In genomic region chr1:87639724-87640123, GRCm38 (mm10) we compare ENCODE assay signal across 10 mouse cellular contexts. TPM values are rescaled to one million over a fixed set of nuclear protein-coding genes. Genes with fewer than 3 reads are reported as not detected.
A peak's percentile ranks its signal among the peaks of the same experiment; 100 is the strongest.
DNase-seq lines count a peak whose midpoint lies in the region; ATAC-seq and TF ChIP-seq lines count a peak whose summit lies in the region.
"Had no signal": no experiment of that assay in that cellular context is flagged by ENCODE, and none has a peak within 500 bp of the region (broad histone marks: within the 10 kb centered on the region; RNA-seq: fewer than 3 reads in every experiment).

No protein-coding gene starts in this region.

- H3K4me1 ChIP-seq in liver, adult 2 months (ENCODE audit: control insufficient read depth, insufficient read depth, low read length), result 0 out of 2 replicates have a peak, but pooled peaks cover 2% of the 10 kb centered on the region
- H3K4me1 ChIP-seq in embryonic facial prominence, embryonic 15.5 days, result no peaks in the 10 kb centered on the region
- H3K4me1 ChIP-seq in intestine, postnatal 0 days (replicated peaks; ENCODE audit: control insufficient read depth, insufficient read depth, low read length), result no peaks in the 10 kb centered on the region
- H3K4me1 ChIP-seq: forebrain, embryonic 15.5 days; neural tube, embryonic 12.5 days had no signal

- no peaks in the 10 kb centered on the region for H3K9me3 ChIP-seq in embryonic facial prominence, embryonic 15.5 days (replicated peaks)
- no peaks in the 10 kb centered on the region for H3K9me3 ChIP-seq in intestine, postnatal 0 days (ENCODE audit: control insufficient read depth)
- H3K9me3 ChIP-seq: forebrain, embryonic 15.5 days; neural tube, embryonic 12.5 days had no signal

- no peak overlapping the region for H3K4me3 ChIP-seq in liver, adult 2 months (ENCODE audit: insufficient read depth, low read depth, low read length)
- no peak overlapping the region for H3K4me3 ChIP-seq in embryonic facial prominence, embryonic 15.5 days (replicated peaks)
- H3K4me3 ChIP-seq in intestine, postnatal 0 days (ENCODE audit: low read depth, low read length), result no peak overlapping the region
- H3K4me3 ChIP-seq: forebrain, embryonic 15.5 days; neural tube, embryonic 12.5 days had no signal

- H3K79me2 ChIP-seq in liver, adult 2 months (ENCODE audit: control insufficient read depth, insufficient read depth, low read length), result no peaks in the 10 kb centered on the region

- WGBS in liver, adult 2 months, result 74% methylated on average over 8 of the region's 8 CpGs
- 73% methylated on average over 8 of the region's 8 CpGs for whole genome bisulfite sequencing in embryonic facial prominence, embryonic 15.5 days
- WGBS in intestine, postnatal 0 days, result 69% methylated on average over 8 of the region's 8 CpGs

- no peaks in the 10 kb centered on the region for H3K36me3 ChIP-seq in liver, adult 2 months (ENCODE audit: control insufficient read depth, insufficient read depth, low read length)
- no peaks in the 10 kb centered on the region for H3K36me3 ChIP-seq in embryonic facial prominence, embryonic 15.5 days
- H3K36me3 ChIP-seq in intestine, postnatal 0 days (ENCODE audit: control insufficient read depth, insufficient read depth), result no peaks in the 10 kb centered on the region
- H3K36me3 ChIP-seq: forebrain, embryonic 15.5 days; neural tube, embryonic 12.5 days had no signal

- H3K27me3 ChIP-seq in liver, adult 2 months (ENCODE audit: control insufficient read depth, insufficient read depth, low read length), result 0 out of 2 replicates have a peak, but pooled peaks cover 2% of the 10 kb centered on the region
- no peaks in the 10 kb centered on the region for H3K27me3 ChIP-seq in embryonic facial prominence, embryonic 15.5 days
- H3K27me3 ChIP-seq in intestine, postnatal 0 days (replicated peaks; ENCODE audit: control insufficient read depth, insufficient read depth, low read length), result no peaks in the 10 kb centered on the region
- H3K27me3 ChIP-seq: forebrain, embryonic 15.5 days; neural tube, embryonic 12.5 days had no signal

- peak overlapping the region; percentile 77 for H3K27ac ChIP-seq in liver, adult 2 months (replicated peaks; ENCODE audit: insufficient read depth, low read depth, low read length)
- H3K27ac ChIP-seq in embryonic facial prominence, embryonic 15.5 days (replicated peaks), result peak overlapping the region; percentile 35; the same call in 1 of the 2 replicates
- peak overlapping the region; percentile 21; the same call in 1 of the 2 replicates for H3K27ac ChIP-seq in intestine, postnatal 0 days (ENCODE audit: low read depth, low read length)
- H3K27ac ChIP-seq: forebrain, embryonic 15.5 days; neural tube, embryonic 12.5 days had no signal

- no peak for DNase-seq in liver, adult 2 months (ENCODE audit: extremely low read depth, low read depth, low spot score)
- no peak for DNase-seq in liver
- peak; percentile 41 for DNase-seq in lung, postnatal 14 days
- no peak for DNase-seq in spleen, postnatal 4 days (ENCODE audit: low spot score in 2 of 2)
- DNase-seq in testis, postnatal 14 days (ENCODE audit: low spot score), result no peak
- no peak for DNase-seq in left cerebral cortex, adult 8-10 months (ENCODE audit: low spot score in 2 of 2)

- ATAC-seq in embryonic facial prominence, embryonic 15.5 days (ENCODE audit: insufficient number of reproducible peaks, low FRiP score, low TSS enrichment, low read depth), result no peak
- ATAC-seq in intestine, postnatal 0 days, result no peak
- ATAC-seq: forebrain, embryonic 15.5 days had no signal

- H3K9ac ChIP-seq in liver, adult 2 months (ENCODE audit: low read depth, low read length), result no peak overlapping the region; the same call in 1 of the 2 replicates
- H3K9ac ChIP-seq in embryonic facial prominence, embryonic 15.5 days, result no peak overlapping the region
- no peak overlapping the region for H3K9ac ChIP-seq in intestine, postnatal 0 days (ENCODE audit: low read depth, low read length)
- H3K9ac ChIP-seq: forebrain, embryonic 15.5 days; neural tube, embryonic 12.5 days had no signal

- H3K4me2 ChIP-seq in embryonic facial prominence, embryonic 15.5 days (replicated peaks), result no peak overlapping the region
- H3K4me2 ChIP-seq in intestine, postnatal 0 days (replicated peaks; ENCODE audit: low read depth), result no peak overlapping the region
- H3K4me2 ChIP-seq: forebrain, embryonic 15.5 days; neural tube, embryonic 12.5 days had no signal

- no peak for TF ChIP-seq POLR2A in liver, adult 2 months (IDR thresholded peaks at IDR 0.05; ENCODE audit: extremely low read depth, insufficient read depth, low read length)

- no peak for TF ChIP-seq CTCF in liver, adult 2 months (IDR thresholded peaks at IDR 0.05; ENCODE audit: low read depth, low read length)
- no peak for TF ChIP-seq CTCF in intestine, postnatal 0 days (IDR thresholded peaks at IDR 0.05; ENCODE audit: low read depth)

RNA-seq across cellular contexts. Expression of gene Inpp5d, which starts 19.6 kb away (rescaled TPM):
- 7.6 and 14.4 TPM in 2 replicates for total RNA-seq in liver, adult 2 months (2014; rRNA removed)
- 3.7 and 4.3 TPM in 2 replicates for polyA plus RNA-seq in liver, adult 2 months (2012; rRNA removed)
- polyA plus RNA-seq in embryonic facial prominence, embryonic 15.5 days (2015; fragmentation: Nextera tagmentation; extraction: Ambion mirVana), result 7.9 and 9.7 TPM in 2 replicates
- 2.5 and 3.1 TPM in 2 replicates for polyA plus RNA-seq in intestine, postnatal 0 days (2015; fragmentation: Nextera tagmentation; extraction: Ambion mirVana)
- total RNA-seq in left cerebral cortex, adult 8-10 months (2022), result 10 to 100 TPM; 21.6 to 40.6 (median 29.6) TPM

Comparison
In these comparisons a context has a peak if more than half of its experiments do, and no peak if none do; other contexts are left out.
1. H3K27ac ChIP-seq: peak in every context shown above with its lines; median percentile 77 in liver, adult 2 months; 35 in embryonic facial prominence, embryonic 15.5 days; 21 in intestine, postnatal 0 days.